Mouse (Mus musculus): ENCODE results near the gene Aqp3.

The Aqp3 gene

DNA sequence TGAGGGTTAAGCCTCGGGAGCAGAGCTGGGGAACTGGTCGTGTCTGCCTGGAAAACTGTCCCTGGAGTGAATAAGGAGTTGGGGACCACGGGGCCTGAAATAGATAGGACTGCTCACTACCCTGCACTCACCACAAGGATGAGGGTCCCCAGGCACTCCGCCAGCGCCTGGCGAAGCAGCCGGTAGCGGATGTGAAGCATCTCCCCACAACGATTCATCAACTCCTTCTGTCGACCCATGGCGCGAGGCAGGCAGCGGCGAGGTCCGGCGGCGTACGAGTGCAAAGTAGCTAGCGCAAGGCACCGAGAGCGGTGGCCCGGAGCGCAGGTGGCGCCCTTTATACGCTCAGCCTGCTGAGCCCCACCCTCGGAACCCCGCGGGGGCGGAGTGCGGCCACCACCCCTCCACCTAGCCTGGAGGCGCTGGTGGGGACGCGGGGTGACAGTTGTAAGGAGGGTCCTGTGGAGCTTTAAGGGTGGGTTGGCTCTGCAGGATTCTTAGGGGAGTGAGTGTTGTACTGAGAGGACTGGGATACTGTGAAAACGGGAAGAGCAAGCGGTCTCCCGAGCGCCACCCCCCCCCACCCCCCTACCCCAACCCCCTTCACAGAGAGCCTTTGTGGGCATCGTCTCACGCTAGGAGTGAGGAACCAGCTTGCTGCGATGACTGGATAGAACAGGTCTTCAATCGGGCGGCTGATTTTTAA, at the start of gene Aqp3:
Gene Aqp3, minus strand, starts transcription at position 313 of the 706 bp plus-strand sequence.
- DNase-seq (ENCODE audit: low spot score in 2 of 2): peak in 1 of 2 experiments; percentile 8

DNA sequence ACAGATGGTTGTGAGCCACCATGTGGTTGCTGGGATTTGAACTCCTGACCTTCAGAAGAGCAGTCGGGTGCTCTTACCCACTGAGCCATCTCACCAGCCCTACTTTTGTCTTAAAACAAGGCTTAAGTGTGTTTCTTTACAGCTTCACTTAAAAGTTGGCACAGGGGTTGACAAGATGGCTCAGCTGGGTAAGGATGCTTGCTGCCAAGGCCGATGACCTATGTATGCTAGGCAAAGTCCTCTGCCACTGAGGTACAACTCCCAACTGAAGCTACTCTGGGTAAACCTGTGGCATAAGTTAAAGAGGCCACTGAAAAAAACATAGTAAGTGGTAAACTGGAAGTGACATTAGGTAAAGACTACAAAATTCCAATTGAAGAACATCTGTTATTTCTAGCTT, 44.6 kb upstream of the Aqp3 start:
- DNase-seq (ENCODE audit: low spot score in 2 of 2): no peak

DNA sequence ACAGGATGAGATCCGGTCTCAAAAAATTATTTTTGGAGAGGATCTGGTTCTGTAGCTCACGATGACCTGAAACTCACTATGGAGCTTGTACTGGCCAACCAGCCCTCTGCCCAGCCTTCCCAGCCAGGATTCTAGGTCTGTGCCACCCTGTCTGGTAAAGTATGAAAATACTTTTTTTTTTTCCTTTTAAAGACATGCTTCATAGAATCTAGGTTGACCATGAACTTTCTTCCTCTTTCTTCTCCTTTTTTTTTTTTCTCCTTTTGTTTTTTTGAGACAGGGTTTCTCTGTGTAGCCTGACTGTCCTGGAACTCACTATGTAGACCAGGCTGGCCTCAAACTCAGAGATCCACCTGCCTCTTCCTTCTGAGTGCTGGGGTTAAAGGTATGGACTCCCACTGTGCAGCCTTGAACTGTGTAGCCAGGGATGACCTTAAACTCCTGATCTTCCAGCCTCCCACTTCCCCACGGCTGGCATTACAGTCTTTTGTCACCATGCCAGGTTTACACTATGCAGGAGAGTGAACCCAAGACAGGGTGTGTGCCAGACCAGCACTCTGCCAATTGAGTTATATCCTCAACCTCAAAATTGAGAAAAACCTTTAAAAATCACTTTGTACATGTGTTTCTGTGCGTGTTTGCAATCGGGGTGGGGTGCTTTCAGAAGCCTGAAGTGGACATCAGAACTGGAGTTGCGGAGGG, 42.3 kb upstream of the Aqp3 start:
- no peak for DNase-seq (ENCODE audit: low spot score in 2 of 2)

DNA sequence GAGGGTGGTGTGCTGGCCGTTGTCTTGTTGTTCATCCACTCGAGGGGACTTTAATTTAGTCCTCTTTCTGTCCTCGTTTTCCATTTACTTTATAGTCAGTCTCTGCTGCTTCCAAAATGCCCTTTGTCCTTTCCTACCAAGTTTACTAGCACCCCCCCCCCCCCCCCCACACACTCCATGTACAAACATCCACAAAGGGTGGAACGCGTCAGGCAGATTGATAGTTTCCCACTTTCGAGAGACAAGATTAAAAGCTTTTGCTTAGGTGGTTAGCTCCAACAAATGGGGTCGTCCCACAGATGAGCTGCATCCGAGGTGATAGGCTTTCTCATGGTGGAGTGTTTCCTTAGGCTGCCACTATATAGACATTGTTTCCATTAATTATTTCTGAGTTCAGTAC, 38.8 kb upstream of the Aqp3 start:
- no peak for DNase-seq (ENCODE audit: low spot score in 2 of 2)

DNA sequence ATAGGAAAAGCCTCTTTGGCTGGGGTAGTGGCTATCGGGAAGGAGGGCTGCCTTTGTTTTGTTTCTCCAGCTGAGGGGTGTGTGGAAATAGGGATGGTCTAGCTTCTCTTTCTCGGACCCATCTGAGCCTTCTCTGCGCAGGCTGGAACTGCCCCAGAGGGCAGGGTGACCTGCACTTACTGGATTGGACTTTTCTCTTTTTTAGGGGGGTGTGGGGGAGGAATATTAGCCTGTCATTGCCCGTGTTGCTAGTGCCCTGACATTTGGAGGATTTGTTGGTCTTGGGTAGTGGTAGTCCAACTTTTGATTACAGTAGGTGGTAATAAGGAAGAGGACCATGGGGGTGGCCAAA, 38.4 kb upstream of the Aqp3 start:
- peak in 1 of 2 experiments; percentile 14 for DNase-seq (ENCODE audit: low spot score in 2 of 2)

DNA sequence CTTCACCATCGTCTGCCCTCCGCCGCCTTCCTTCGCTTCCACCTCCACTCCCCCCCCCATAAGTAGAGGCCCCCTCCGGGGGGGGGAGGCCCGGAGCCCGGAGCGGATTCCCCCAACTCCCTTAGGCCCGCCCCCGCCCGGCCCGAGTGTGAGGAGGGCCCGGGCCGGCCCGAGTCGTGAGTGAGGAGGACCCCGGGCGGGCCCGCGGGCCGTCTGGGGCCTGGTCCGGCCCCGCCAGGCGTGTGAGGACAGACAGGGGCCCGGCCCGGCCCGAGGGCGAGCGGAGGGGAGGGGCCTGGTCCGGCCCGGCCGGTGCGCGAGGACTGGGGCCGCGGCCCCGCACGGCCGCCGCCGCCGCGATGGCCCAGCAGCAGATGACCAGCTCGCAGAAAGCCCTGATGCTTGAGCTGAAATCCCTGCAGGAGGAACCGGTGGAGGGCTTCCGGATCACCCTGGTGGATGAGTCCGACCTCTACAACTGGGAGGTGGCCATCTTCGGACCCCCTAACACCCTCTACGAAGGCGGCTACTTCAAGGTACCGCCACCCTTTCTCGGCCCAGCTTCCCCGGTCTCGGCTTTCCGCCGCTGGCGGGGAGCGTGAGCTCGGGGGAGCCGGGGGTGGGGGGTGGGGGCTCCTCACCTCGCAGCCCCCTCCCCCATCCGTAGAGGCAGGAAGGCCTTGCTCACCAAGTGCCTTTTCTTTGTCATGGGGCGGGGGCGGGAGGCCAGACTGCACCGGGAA, 37.9 kb upstream of the Aqp3 start, which contains the start of gene Ube2r2:
Gene Ube2r2, plus strand, starts transcription at position 33 of the 743 bp plus-strand sequence.
- DNase-seq (ENCODE audit: low spot score in 2 of 2): peak; percentile 39 to 50

DNA sequence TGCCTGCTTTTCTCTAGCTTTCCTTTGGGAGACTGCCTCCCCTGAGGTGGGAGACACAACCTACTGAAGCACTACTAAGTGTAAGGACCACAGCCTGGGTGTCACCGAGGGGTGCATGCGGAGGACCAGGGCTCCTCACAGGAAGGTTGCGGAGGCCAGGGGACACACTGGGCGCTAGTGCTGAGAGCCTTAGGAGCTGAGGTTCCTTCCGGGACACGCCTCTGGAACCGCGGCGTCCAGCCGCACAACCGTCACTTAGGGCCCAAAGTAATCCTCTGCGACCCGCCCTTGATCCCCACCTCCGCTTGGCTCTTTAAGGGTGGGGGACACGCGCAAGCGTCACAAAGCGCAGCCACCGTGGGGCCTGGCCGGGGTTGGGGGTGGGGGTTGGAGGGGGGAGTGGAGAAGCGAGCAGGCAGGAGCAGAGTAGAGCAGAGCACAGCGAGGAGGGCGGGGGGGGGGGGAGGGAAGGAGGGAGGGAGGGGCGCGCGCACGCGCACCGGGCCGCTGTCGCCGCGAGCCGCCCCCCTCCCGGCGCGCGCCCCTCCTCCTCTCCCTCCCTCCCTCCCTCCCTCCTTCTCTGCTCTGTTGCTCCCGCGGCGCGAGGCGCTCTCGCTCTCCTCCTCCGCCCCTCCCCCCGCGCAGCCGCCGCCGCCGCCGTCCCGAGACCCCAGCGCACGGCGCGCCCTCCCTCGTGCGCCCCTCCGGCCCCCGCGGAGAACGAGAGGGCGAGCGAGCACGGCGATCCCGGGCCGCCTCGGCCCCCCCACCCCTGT, 37.1 kb upstream of the Aqp3 start:
- peak; percentile 60 to 61 for DNase-seq (ENCODE audit: low spot score in 2 of 2)

DNA sequence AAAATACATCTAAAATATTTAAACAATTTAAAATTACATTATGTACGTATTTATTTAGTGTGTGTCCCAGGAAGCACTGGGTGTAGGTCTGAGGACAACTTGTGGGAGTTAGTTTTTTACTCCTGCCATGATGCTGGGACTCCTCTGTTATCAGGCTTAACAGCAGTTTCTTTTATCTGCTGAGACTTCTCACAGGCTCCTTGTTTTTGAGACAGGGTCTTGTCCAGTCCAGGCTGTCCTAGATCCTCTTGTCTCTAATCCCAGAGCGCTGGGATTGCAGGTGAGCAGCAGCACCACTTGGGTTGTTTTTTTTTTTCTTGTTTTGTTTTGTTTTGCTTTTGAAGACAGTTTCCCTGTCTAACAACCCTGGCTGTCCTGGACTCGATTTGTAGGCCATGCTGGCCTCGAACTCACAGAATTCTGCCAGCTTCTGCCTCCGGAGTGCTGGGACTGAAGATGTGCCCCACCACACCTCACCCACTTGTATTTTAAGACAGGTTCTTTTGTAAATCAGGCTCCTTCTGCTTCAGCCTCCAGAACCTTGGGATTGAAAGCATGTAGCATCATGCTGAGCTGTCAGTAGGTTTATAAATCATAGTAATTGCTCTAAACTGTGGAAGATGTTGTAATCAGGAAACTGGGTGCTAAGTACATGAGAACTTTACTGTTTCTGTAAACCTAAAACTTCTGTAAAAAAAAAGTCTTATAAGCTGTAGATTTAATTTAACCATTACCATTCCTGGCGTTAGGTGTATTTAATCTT, 35.7 kb upstream of the Aqp3 start:
- DNase-seq (ENCODE audit: low spot score in 2 of 2): no peak

DNA sequence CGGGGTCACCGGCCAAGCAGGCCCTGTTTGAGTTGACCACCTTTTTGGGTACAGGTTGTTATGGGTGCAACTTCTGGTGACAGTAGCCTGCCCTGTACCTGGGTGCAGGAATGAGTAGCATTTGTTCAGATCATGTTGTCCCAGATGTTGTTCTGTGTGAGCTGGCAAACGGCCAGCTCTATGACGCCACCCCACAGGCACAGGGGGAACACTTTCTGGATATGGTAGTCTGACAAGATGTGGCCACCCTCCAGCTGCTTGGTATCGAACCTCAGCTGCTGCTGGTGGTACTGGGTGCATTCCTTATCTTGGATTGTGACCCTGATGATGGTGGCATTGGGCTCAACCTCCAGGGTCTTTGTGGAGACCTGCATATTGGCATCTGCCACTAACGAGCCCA, 34.5 kb upstream of the Aqp3 start:
- no peak for DNase-seq (ENCODE audit: low spot score in 2 of 2)

DNA sequence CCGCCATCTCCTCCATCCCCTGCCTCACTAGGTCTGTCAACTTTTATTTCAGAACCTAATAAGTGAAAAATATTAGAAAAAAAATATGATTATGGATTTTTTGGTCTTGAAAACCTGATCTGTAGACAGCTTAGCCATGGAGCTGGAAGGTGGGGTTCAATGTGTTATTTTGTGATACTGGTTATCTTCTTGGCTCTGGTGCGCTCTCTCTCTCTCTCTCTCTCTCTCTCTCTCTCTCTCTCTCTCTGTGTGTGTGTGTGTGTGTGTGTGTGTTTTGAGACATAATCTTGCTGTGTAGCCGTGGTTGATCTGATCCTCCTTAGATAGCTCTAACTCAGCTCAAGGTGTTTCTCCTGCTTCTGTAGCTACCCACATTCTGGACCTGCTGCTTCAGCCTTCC, 31.9 kb upstream of the Aqp3 start:
- no peak for DNase-seq (ENCODE audit: low spot score in 2 of 2)

DNA sequence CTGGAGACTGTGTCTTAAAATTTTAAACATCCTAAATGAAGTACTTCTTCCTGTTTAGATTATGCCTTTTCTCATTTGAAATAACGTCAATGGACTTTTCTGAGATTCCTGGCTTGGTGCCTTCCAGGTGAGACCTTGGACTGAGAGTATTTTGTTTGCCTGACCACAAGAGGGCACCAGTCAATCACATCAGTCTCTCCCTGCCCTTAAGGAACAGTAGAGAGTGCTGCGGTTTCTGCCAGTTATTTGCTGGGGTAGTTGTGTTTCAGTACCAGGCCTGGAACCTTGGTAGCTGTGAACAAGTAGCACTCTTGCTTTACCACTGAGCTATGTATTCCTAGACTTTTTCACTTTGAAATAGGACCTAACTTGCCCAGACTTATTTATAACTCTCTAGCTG, 31.4 kb upstream of the Aqp3 start:
- peak; percentile 20 to 52 for DNase-seq (ENCODE audit: low spot score in 2 of 2)

DNA sequence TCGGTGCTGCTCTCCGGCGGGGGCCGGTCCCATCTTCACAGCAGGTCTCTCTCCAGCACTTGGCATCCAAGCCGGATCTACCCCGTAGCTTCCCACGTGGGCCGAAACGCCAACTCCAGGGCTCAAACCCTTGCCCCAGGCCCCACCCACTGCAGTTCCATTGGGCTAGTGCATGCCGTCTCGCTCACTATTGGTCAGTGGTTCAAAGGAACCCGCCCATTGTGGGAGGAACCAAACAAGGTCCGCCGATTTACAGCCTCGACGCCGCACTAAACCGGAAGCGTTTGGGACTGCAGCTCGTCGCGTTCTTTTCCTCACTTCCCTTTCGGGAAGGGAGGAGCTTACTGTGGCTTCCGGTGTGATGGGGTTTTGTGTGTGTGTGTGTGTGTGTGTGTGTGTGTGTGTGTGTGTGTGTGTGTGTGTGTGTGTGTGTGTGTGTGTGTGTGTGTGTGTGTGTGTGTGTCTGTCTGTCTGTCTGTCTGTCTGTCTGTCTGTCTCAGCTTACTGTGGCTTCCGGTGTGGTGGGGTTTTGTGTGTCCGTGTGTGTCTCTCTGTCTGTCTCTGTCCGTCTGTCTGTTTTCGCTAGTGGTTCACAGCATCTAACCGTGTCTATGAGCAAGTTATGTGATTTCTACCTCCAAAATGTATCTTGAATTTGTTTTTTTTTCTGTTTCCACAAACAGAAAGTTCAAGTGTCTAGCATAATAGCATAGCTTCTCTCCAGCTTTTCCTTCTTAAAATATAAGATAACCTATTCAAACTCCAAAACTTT, 26.4 kb upstream of the Aqp3 start, which contains the start of gene Nol6:
Gene Nol6, minus strand, starts transcription at position 276 of the 772 bp plus-strand sequence.
- DNase-seq (ENCODE audit: low spot score in 2 of 2): peak; percentile 99

DNA sequence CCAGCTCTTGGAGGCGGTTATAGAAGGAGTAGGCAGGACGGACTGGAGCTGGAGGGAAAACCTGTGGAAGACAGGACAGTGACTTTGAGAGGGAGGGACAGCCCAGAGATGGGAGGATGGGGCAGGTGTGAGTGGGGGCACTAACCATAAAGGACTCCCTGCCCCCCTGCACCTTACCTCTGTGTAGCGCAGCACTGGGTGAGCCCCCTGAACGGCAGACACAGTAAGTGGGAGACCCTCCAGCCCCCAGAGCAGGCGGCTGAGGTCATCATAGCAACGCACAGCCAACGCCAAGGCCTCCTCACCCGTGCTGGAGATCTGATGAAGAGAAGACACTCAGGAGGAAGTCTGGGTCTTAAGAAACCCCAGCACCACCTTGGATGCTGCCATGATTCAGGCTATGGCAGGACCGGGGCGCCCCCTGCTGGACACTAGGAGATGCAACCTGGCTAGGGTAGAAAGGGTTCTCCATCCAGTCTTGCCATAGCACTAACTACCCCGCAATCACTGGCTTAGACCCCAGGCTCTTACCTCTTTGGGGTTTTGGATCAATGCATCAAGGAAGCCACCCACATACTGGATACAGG, 20.8 kb upstream of the Aqp3 start:
- DNase-seq (ENCODE audit: low spot score in 2 of 2): peak; percentile 37 to 50

DNA sequence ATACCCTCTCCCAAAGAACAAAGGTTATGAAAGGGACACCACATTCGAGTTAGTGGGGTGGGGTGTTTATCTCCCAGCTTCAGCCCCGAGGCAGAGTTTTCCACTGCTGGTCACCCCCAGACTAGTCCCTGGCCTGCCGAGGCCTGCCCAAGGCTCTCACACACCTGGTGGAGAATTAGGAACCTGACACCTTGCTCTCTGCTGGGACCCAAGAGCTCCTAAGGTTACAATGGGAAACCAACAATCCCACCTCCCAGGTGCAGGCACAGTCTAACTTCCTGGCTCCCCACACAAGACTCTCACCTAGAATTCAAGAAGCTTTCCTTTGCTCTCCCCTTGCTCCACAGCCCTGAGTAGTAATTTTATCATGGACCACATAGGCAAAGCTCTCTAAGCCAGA, 18.8 kb upstream of the Aqp3 start:
- DNase-seq (ENCODE audit: low spot score in 2 of 2): no peak

DNA sequence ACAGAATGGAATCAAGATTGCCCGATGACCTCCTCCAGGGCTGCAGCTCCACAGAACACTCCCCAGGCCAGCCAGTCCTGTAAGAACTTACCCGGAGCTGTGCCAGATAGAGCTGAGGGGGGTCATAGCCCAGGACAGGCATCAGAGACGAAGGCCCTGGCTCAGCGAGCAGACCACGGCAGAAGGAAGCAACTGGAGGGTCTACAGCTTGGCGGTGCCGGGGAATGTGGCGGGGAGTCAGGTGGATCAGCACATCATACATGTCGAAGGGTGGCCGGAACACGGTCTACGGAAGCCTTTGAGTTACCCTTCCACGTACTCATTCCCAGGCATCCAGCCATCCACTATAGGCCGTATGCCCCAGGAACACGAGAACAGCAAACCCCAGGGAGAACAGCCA, 17.8 kb upstream of the Aqp3 start:
- DNase-seq (ENCODE audit: low spot score in 2 of 2): no peak

DNA sequence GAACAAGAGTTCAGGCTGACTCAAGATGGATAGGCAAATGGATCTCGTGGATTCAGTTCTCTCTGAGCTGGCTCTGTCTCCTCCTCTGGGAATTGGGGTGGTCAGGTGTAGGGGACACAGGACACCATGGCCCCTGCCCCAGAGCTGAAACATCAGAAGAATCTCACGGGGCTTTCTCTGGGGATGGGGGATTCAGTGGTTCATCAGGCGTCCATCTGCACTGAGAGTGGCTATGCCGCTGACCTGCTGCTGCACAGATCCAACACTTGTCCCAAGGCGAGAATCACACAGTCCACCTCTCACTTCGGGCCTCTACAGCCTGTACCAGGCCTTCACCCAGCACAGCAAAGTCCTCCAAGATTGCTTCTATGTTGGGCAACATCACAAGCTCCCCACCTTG, 17.1 kb upstream of the Aqp3 start:
- no peak for DNase-seq (ENCODE audit: low spot score in 2 of 2)

DNA sequence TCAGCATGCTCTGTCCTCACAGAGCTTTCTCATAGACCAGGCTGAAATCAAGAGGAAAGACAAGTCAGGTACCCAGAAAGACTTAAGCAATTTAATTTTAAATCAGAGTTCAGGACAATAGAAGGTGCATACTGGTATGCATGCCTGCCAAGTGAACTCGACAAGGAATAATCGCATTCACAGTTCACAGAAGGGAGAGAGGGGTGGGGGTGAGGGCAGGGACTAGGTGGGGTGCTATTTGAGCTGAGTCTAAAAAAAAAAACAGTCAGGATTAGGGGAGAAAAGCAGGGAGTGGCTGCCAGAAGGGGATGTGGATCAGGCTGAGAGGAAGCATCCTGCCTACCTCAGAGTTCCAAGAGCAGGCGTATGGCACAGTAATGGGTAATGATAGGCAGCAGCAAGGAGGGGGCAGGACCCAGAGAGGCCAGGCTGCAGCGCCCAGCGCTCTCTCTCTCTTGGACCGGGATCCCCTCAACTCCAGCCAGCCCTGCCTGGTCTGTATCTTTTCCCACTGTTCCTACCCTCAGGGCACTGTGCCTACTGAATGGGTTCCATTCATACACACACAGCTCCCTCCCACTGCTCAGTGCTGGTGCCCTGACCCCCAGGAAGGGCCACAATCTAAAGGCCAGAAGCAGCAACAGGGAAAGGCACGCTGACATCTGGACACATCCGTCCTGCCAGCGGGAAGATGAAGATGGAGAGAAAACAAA, 16.5 kb upstream of the Aqp3 start:
- no peak for DNase-seq (ENCODE audit: low spot score in 2 of 2)

DNA sequence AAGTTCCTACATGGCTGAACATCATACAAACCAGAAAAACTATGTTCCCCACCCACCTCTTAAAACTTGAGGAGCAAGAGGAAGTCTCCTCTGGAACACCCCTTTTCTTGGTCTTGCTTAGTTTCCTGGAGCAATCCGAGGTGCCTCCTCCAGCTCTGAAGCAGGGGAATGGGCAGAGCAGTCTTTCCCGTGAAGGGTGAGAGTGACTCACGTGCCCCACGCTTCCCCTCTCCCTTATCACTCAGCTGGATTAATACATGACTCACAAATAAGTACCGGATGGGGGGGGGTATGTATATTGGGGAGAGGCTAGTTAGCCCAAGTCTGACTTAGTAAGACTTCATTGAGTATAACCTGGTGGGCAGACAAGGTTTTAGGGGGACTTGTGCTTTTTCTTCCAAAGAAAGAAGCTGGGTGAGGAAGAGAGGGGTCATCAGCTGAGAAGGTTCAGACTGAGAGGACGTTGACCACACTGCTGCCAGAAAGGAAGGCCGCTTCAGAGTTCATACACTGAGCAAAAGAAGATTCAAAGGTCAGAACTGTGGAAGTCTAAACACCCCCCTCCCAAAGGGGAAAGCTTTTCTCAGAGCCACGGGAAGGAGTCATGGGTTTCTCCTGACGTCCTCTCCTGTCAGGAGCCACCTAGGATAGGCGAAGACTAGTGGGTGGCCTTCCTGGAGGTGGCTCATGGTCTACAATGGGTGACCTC, 10.9 kb upstream of the Aqp3 start:
- no peak for DNase-seq (ENCODE audit: low spot score in 2 of 2)

DNA sequence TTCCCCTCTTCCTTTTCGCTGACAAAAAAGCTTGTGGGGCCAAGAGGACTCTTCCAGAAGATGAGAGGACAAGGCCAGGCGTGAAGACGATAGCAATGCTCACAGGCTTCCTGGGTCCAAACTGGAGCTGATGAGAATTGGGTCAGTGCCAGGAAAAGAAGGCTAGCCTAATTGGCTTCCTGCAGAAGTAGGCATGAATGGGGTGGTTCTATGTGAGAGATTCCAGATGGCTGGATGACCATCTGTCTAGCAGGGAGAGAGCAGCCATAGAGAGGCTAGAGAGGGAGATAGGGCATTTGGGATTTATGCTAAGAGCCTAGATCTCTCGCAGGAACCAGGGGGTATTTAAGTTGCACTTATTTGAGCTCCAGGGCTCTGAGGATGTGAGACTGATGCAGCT, 9.5 kb upstream of the Aqp3 start:
- DNase-seq (ENCODE audit: low spot score in 2 of 2): no peak
